Mouse (Mus musculus) frontal cortex, postnatal 25 days (tissue): Measurements from ENCODE around the gene Gm7168.
"Not testable (repeated sequence)": the region's sequence is repeated elsewhere in the genome, so short reads cannot be mapped to it uniquely, and the experiment has no call there.

Experiments
- DNase-seq, 2 experiments: peaks; one replicate each; pipeline ENCODE4 v3.0.0; 2022; ENCODE audit warnings: low spot score in 2 of 2

The Gm7168 gene

GRCm38 (mm10) chr17:13948073-13948472, at the start of gene Gm7168:
Gm7168 (plus strand) TSS chr17:13948373.
- not testable (repeated sequence) for DNase-seq

- no peak for DNase-seq
Observed at GRCm38 (mm10) chr17:13898838-13899237, 49.3 kb upstream of the Gm7168 start.

DNA sequence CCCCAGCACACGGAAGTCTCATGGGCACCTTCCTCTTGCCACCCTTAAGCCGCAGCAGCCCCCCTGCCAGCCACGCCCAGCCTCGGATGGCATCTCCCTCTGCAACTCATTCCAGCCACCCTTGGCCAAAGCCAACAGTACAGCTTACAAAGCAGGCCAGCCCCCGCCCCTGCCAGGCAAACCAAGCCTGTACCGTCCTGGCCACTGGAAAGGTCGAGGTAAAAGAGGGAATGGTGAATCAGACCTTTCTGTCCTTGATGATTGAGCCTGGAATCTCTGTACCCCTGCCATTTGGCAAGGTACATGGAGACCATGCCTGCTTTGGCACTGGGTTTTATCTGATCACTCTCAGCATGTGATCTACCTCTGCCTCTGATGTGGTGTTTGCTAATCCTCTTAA, 48.9 kb upstream of the Gm7168 start:
- DNase-seq = no peak

- no peak for DNase-seq
Observed at GRCm38 (mm10) chr17:13903793-13904192, 44.4 kb upstream of the Gm7168 start.

- DNase-seq = no peak
Observed at GRCm38 (mm10) chr17:13907082-13907481, 41.1 kb upstream of the Gm7168 start.

DNA sequence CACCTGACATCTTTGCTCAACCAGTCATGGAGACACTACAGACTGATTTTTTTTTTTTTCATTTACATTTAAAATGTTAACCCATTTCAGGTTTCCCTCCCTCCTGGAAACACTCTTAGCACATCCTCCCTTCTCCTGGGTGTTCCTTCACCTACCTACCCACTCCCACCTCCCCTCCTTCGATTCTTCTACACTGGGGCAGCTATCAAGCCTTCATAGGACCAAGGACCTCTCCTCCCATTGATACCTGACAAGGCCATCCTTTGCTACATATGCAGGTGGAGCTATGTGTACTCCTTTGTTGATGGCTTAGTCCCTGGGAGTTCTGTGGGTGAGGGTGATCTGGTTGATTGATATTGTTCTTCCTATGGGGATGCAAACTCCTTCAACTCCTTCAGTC, 40.5 kb upstream of the Gm7168 start:
- no peak for DNase-seq

DNA sequence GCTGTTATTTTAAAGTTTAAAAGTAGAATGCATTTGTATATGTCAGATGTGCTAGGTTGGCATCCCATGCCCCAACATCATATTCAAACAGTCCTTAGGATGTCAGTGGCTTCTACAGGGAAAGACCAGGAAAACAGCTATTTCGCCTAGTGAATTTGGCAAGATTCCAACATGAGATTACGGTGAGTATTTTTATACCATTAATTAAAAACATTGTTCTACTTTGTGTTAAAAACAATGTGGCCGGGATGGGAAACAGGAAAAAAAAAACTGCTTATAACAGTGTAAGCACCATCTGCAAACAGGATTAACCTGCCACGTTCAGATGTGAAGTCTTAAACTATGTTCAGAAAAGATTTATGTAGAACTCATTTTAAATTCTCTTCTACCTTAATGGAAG, 34.2 kb upstream of the Gm7168 start:
- no peak for DNase-seq

- no peak for DNase-seq
Observed at GRCm38 (mm10) chr17:13914531-13914930, 33.6 kb upstream of the Gm7168 start.

GRCm38 (mm10) chr17:13920771-13921170, 27.4 kb upstream of the Gm7168 start:
- DNase-seq = no peak

DNA sequence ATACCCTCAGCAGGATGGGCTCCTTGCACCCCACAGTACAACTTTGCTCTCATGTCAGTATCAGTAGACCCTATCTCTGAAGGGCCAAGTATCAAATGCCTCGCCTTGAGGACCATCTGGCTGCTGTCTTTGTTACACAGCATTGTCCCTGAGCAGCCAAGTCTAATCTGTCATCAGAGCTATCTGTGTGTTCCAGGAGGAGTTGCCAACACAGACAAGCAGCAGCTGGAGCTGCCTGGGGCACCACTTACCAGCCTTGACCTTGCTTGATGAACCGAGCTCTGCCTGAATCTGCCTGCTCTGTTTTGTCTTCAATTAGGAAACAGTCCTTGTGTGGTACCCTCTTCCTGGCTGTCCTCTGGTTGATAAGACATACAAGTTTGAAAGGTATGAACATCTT, 24.8 kb upstream of the Gm7168 start:
- DNase-seq = no peak

- no peak for DNase-seq
Observed at GRCm38 (mm10) chr17:13924588-13924987, 23.6 kb upstream of the Gm7168 start.

GRCm38 (mm10) chr17:13925931-13926330, 22.2 kb upstream of the Gm7168 start:
- DNase-seq = no peak

DNA sequence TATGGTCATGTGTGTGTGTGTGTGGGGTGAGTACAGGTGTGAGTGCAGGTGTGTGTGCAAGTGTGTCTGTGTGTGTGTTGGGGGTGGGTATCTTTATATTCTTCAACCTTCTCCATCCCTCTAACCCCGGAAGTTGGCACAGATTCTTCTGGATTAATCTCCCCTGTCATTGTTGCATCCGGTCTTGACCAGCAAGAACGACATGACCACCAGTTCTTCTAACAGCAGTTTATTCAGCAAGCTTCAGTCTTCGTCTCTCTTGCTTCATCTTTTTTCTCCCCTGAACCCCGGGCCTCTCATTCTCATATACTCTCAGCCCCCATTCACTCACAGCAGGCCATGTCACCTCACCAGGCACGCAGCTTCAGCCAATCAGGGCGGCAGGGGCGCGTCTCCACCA, 17.8 kb upstream of the Gm7168 start:
- no peak for DNase-seq

DNA sequence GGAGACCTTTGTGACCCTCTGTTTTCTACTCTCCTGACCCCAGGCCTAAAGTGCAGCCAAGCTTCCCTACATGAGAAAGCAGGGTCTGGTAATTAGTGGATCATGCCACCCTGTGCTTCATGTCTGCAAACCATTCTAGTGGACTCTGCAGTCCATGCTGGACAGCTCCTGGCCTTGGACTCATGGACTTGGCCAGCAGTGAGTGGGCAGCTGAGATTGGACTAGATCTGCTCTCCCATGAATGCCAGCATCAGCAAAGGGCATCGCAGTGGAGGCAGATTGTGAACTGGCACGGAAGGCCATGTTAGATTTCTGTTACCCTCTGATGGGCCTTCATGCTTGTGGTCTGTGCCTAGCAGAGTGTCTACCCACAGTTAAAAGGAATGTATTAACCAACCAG, 12.8 kb upstream of the Gm7168 start:
- not testable (repeated sequence) for DNase-seq

- DNase-seq = no peak
Observed at GRCm38 (mm10) chr17:13937787-13938186, 10.4 kb upstream of the Gm7168 start.

DNA sequence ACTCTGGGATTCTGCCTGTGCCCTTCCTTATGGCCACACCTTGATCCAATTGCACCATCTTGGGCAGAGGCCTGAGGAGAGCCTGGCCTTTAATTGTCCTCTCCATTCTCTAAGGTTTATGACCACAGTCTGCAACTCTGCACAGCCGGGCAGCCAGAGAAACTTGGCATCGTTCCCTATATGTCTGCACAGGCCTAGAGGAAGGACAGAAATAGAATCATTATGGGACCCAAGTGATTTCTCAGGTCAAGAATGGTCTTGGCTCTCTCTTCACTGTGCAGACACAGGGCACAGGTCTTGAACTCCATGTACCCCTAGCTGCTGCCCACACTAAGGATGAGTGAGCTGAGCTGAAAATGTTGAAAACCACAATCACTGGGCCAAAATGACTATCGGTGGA, 9.5 kb upstream of the Gm7168 start:
- DNase-seq = no peak

DNA sequence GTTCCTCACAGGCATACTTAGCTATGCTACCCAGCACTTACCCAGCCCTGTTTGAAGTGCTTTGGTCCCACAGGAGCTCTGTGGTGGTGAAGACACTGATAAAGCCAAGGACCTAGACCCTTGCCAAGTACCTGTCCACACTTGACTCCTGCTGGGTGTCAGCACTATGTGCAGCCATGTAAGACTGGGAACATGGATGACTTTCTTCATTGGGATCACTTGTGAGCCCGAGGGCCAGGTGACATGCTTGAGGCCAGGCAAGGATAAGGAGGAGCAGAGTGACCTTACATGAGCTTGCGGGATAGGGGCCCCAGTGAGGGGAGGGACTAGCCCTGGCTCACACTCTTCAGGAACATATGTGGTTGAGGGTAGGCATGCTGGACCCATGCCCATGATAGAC, 8.9 kb upstream of the Gm7168 start:
- DNase-seq = not testable (repeated sequence)

GRCm38 (mm10) chr17:13940487-13940886, 7.7 kb upstream of the Gm7168 start:
- DNase-seq = no peak

GRCm38 (mm10) chr17:13951570-13951969, 3.4 kb downstream of the Gm7168 start:
- not testable (repeated sequence) for DNase-seq

- DNase-seq = not testable (repeated sequence)
Observed at GRCm38 (mm10) chr17:13958129-13958528, 10.0 kb downstream of the Gm7168 start.

- DNase-seq = not testable (repeated sequence)
Observed at GRCm38 (mm10) chr17:13962245-13962644, 14.1 kb downstream of the Gm7168 start.

DNA sequence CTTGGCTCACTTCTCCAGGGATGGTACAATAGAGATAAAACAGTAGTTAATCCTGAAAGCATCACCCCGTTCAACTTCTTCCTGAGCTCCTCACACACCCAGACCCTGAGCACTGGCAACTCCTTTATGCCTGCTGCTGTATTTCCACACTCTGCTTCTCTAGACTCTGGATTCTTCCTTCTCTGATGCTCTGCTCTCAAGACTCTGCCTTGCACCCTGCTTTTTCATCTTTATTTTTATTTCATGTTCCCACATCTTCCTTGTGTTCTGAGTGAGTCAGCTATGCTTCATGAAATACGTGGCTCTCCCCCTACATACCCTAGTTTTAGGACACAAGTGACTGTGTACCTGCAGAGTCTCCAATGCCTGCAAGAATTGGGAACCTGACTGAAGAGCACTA, 16.9 kb downstream of the Gm7168 start:
- DNase-seq = not testable (repeated sequence)

GRCm38 (mm10) chr17:13969917-13970316, 21.7 kb downstream of the Gm7168 start:
- not testable (repeated sequence) for DNase-seq

DNA sequence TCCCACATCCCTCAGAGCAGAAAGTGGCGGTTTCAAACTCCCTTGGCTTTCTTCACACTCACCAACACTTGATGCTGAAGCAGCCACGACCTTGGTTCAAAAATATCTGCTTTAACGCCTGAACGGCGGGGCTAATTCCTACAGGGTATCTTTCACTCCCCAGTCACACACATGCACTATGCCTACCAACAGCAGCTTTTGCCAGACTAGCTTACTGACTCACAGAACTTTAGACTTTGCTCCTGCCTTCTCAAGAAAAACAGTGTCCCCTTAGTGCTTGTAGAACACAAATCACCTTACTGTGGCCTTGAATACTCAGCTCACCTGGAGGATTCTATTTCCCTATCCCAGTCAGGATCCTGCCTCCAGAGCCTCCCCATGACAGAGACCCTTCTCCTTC, 22.6 kb downstream of the Gm7168 start:
- DNase-seq = not testable (repeated sequence)

GRCm38 (mm10) chr17:13987690-13988089, 39.5 kb downstream of the Gm7168 start:
- no peak for DNase-seq
